Mouse (Mus musculus) liver, embryonic 14.5 days (tissue): ENCODE data around the gene Crim1.

ENCODE experiments used
- CTCF ChIP-seq: IDR thresholded peaks from 2 replicates; pipeline ENCODE4 v1.5.1; 2016; ENCODE audit warnings: antibody characterized with exemption, low read depth, control low read depth
- EP300 ChIP-seq: IDR thresholded peaks from 2 replicates; pipeline ENCODE4 v1.6.1; 2016; ENCODE audit warnings: antibody characterized with exemption, low read depth

GRCm38 (mm10) chr17:78207246-78207645, 7.2 kb downstream of the Crim1 start:
- TF ChIP-seq CTCF (no peak), EP300 (no peak)
